Mouse (Mus musculus) layer of hippocampus, adult 6 months (tissue): ENCODE data around the gene Scimp. TPM values are rescaled to one million over a fixed set of nuclear protein-coding genes. Genes with fewer than 3 reads are reported as not detected.

Experiments used
- long read RNA-seq, 2 experiments: library from polyadenylated mRNA; unstranded; transcript quantifications; one replicate each; pipeline ENCODE4 v2.0.0; 2019 to 2020
- microRNA-seq: library from miRNA; unstranded; fragments of <30 nt; microRNA quantifications from one replicate; pipeline ENCODE4 v1.2.0, GENCODE M21; 2020
- polyA plus RNA-seq: library from polyadenylated mRNA; unstranded; fragments of <200 nt; fragmentation: Nextera tagmentation; gene quantifications from 2 replicates; pipeline ENCODE4 v1.2.3, GENCODE M21; 2021

Scimp gene
- polyA plus RNA-seq, result 0.13 and 0.26 TPM in 2 replicates
- long read RNA-seq, experiment 1, result 0 reads
- long read RNA-seq, experiment 2, result 0 reads

GRCm38 (mm10) chr11:70812365-70812764, at the start of gene Scimp:
TSS of gene Scimp (minus strand) at chr11:70812586.

GRCm38 (mm10) chr11:70844559-70845456, 32.4 kb upstream of the Scimp start, which contains the start of gene Rabep1:
TSS of gene Rabep1 (plus strand) at chr11:70844778.

DNA sequence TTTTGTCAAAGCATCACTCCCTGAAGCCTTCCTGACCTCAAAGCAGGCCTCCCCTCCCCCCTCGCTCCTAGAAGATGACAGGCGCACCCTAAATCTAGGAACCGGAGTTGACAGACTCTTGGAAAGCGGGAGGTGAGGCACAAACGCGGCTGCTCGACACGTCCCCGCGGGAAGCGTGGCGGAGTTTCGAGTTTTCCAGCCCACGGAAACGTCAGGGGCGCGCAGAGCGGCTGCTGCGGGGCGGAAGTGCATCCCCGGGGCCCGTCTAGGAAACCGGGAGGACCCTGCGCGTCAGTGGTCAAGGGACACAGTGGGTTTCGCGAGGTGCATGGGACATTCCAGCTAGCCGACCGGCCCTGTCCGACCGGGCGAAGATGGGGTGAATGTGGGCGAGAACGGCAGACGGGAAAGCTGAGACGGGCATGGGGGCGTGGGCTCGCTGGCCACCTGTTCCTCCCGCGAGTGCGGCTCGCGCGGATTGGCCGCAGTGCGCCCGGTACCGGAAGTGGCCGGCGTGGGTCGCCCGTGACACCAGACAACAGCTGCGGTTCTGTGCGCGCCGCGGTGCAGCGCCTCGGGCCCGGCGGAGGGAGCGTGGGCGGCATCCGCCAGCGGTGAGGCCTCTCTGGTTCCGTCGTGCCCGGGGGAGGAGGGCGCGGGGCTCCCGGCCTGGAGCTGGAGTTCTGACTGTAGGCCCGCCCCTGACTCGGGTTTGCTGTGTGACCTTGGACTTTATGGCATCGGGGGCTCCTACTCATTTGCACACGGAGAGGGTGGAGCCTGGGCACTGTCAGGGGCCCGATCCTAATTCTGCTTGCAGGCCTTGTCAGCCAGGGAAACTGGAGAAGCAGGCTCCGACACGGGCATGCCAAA, 48.2 kb downstream of the Scimp start, which contains the start of gene Zfp3:
Zfp3 (plus strand) TSS at position 274 of the 873 bp plus-strand sequence.

Small RNAs within 50 kb of the gene (microRNA-seq; reads per million reads assigned to microRNA genes)
- not detected for gene Gm22760

Other genes starting within 250 kb of the Scimp start
- 25.4 and 30.5 TPM in 2 replicates for gene Mink1, start 249.7 kb downstream of the Scimp start, polyA plus RNA-seq
- gene 4930544D05Rik, start 196.7 kb downstream of the Scimp start, polyA plus RNA-seq, result not detected in 2 replicates
- gene Chrne, start 193.4 kb downstream of the Scimp start, polyA plus RNA-seq, result 0.31 TPM in 1 of 2 replicates, not detected in the other
- 0.11 and 0.15 TPM in 2 replicates for gene Gp1ba, start 173.5 kb downstream of the Scimp start, polyA plus RNA-seq
- 98.0 and 122 TPM in 2 replicates for gene Rnf167, start 165.4 kb downstream of the Scimp start, polyA plus RNA-seq
- gene Slc25a11, start 165.1 kb downstream of the Scimp start, polyA plus RNA-seq, result 202 and 213 TPM in 2 replicates
- 531 and 655 TPM in 2 replicates for gene Pfn1, start 157.9 kb downstream of the Scimp start, polyA plus RNA-seq
- gene Eno3, start 155.4 kb downstream of the Scimp start, polyA plus RNA-seq, result 4.7 and 5.0 TPM in 2 replicates
- gene Spag7, start 143.2 kb downstream of the Scimp start, polyA plus RNA-seq, result 74.2 and 84.7 TPM in 2 replicates
- gene Camta2, start 124.5 kb downstream of the Scimp start, polyA plus RNA-seq, result 105 and 127 TPM in 2 replicates
- 5.2 and 5.7 TPM in 2 replicates for gene Inca1, start 112.4 kb downstream of the Scimp start, polyA plus RNA-seq
- gene Kif1c, start 112.0 kb downstream of the Scimp start, polyA plus RNA-seq, result 0.90 and 1.3 TPM in 2 replicates
- gene Zfp3, start 48.4 kb downstream of the Scimp start, polyA plus RNA-seq, result 12.9 and 14.9 TPM in 2 replicates
- gene Rabep1, start 32.2 kb upstream of the Scimp start, polyA plus RNA-seq, result 79.5 and 90.5 TPM in 2 replicates
- gene Nup88, start 157.4 kb upstream of the Scimp start, polyA plus RNA-seq, result 28.3 and 31.0 TPM in 2 replicates
- gene Rpain, start 157.6 kb upstream of the Scimp start, polyA plus RNA-seq, result 34.4 and 35.8 TPM in 2 replicates
- 203 and 224 TPM in 2 replicates for gene C1qbp, start 170.4 kb upstream of the Scimp start, polyA plus RNA-seq
- 9.3 and 10.0 TPM in 2 replicates for gene Dhx33, start 191.9 kb upstream of the Scimp start, polyA plus RNA-seq
- 7.4 and 9.8 TPM in 2 replicates for gene Mis12, start 207.0 kb upstream of the Scimp start, polyA plus RNA-seq
- gene Derl2, start 207.3 kb upstream of the Scimp start, polyA plus RNA-seq, result 24.1 and 25.6 TPM in 2 replicates
- 214 and 233 TPM in 2 replicates for gene 6330403K07Rik, start 220.9 kb upstream of the Scimp start, polyA plus RNA-seq